Mouse (Mus musculus) embryonic facial prominence, embryonic 14.5 days (tissue): ENCODE data around the gene Eif2ak2. TPM values are rescaled to one million over a fixed set of nuclear protein-coding genes. Genes with fewer than 3 reads are reported as not detected.
A peak's percentile ranks its signal among the peaks of the same experiment; 100 is the strongest.

ENCODE experiments used
- ATAC-seq: fragments of 200-750 bp; cut with Nextera tagmentation; 2 replicates; pipeline ENCODE4 v1.8.0; 2017; ENCODE audit warnings: low read depth, moderate number of reproducible peaks, moderate TSS enrichment
- DNase-seq: peaks from one replicate; pipeline ENCODE4 v3.0.0-alpha.2; 2015; ENCODE audit warnings: low spot score
- H3K27ac ChIP-seq: fragments of 300-500 bp; sonication (generic); replicated peaks from 2 replicates; pipeline ENCODE4 v1.5.1; 2014; ENCODE audit warnings: low read depth, mild to moderate bottlenecking, low read length, moderate library complexity
- H3K27me3 ChIP-seq: fragments of 300-500 bp; sonication (generic); replicated peaks from 2 replicates; pipeline ENCODE4 v1.6.1; 2014; ENCODE audit warnings: low read length; ENCODE audit not compliant: control insufficient read depth, insufficient read depth
- H3K36me3 ChIP-seq: fragments of 300-500 bp; sonication (generic); 2 replicates; pipeline ENCODE4 v1.6.1; 2014; ENCODE audit warnings: low read length, mixed read lengths; ENCODE audit not compliant: control insufficient read depth, insufficient read depth
- H3K4me1 ChIP-seq: fragments of 300-500 bp; sonication (generic); 2 replicates; pipeline ENCODE4 v1.6.1; 2014; ENCODE audit warnings: antibody characterized with exemption, low read length; ENCODE audit not compliant: control insufficient read depth, insufficient read depth
- H3K4me2 ChIP-seq: fragments of 300-500 bp; sonication (generic); 2 replicates; pipeline ENCODE4 v1.6.1; 2014; ENCODE audit warnings: low read depth, mild to moderate bottlenecking, low read length, moderate library complexity, mixed read lengths
- H3K4me3 ChIP-seq: fragments of 300-500 bp; sonication (generic); 2 replicates; pipeline ENCODE4 v1.5.1; 2014; ENCODE audit warnings: low read depth, mild to moderate bottlenecking, low read length
- H3K9ac ChIP-seq: fragments of 300-500 bp; sonication (generic); 2 replicates; pipeline ENCODE4 v1.6.1; 2014; ENCODE audit warnings: low read depth, mild to moderate bottlenecking, low read length, moderate library complexity, mixed read lengths
- H3K9me3 ChIP-seq: fragments of 300-500 bp; sonication (generic); 2 replicates; pipeline ENCODE4 v1.6.1; 2016; ENCODE audit warnings: low read length; ENCODE audit not compliant: control insufficient read depth
- WGBS: fragments of 180-500 bp; shearing (Covaris S2); extraction: QIAGEN DNeasy Blood & Tissue Kit; methylation state at CpG from one replicate; pipeline ENCODE4 v1.1.7; 2014; 5-methylcytosine and 5-hydroxymethylcytosine counted together
- polyA plus RNA-seq: library from polyadenylated mRNA; unstranded; fragments of >200 nt; fragmentation: Nextera tagmentation; extraction: Ambion mirVana; gene quantifications from 2 replicates; pipeline ENCODE4 v1.2.1, GENCODE M21; 2014

Gene Eif2ak2
- polyA plus RNA-seq, 1 experiment from 2014 or later, result 6.8 TPM

- Histone ChIP-seq H3K9ac (no peak within 1 kb of the TSS), H3K4me2 (no peak within 1 kb of the TSS), H3K27ac (no peak within 1 kb of the TSS), H3K27me3 (no peaks in the 10 kb centered on the region), H3K36me3 (no peaks in the 10 kb centered on the region), H3K4me1 (no peaks in the 10 kb centered on the region), H3K9me3 (no peaks in the 10 kb centered on the region), H3K4me3 (no peak within 1 kb of the TSS)
- no peak for DNase-seq
- no peak for ATAC-seq
- 78% methylated on average over 5 of the region's 5 CpGs for WGBS
These were observed 24.5 kb upstream of the Eif2ak2 start, which contains the start of gene Sult6b1 for GRCm38 (mm10) chr17:78906892-78907291. TSS of gene Sult6b1 (minus strand) at chr17:78906992.

- Histone ChIP-seq H3K4me3 (no peak overlapping the region), H3K27ac (no peak overlapping the region), H3K4me2 (no peak overlapping the region), H3K27me3 (no peaks in the 10 kb centered on the region), H3K4me1 (no peaks in the 10 kb centered on the region), H3K9ac (no peak overlapping the region), H3K9me3 (no peaks in the 10 kb centered on the region), H3K36me3 (no peaks in the 10 kb centered on the region)
- DNase-seq, result no peak
- WGBS, result 71% methylated on average over 2 of the region's 2 CpGs
- ATAC-seq, result no peak
These were observed 20.8 kb upstream of the Eif2ak2 start for GRCm38 (mm10) chr17:78903158-78903557.

GRCm38 (mm10) chr17:78895394-78895793, 13.0 kb upstream of the Eif2ak2 start:
- no peak overlapping the region for H3K27ac ChIP-seq

GRCm38 (mm10) chr17:78894991-78895390, 12.6 kb upstream of the Eif2ak2 start:
- H3K4me3 ChIP-seq, result no peak overlapping the region
- no peaks in the 10 kb centered on the region for H3K9me3 ChIP-seq
- no peaks in the 10 kb centered on the region for H3K36me3 ChIP-seq
- 71% methylated on average over 7 of the region's 7 CpGs for WGBS
- no peak overlapping the region for H3K27ac ChIP-seq
- H3K4me2 ChIP-seq, result peak overlapping the region; percentile 46
- H3K4me1 ChIP-seq, result no peaks in the 10 kb centered on the region
- H3K27me3 ChIP-seq, result no peaks in the 10 kb centered on the region
- ATAC-seq (no peak), DNase-seq (no peak)
- 0 out of 2 replicates have a peak overlapping the region, but pooled peaks have one; percentile 11 for H3K9ac ChIP-seq

More at GRCm38 (mm10) chr17:78895394-78895793, 13.0 kb upstream of the Eif2ak2 start:
- peak overlapping the region; percentile 50; the same call in 1 of the 2 replicates for H3K9ac ChIP-seq
- peak overlapping the region; percentile 46 for H3K4me2 ChIP-seq
- WGBS, result 15% methylated on average over 8 of the region's 8 CpGs
- H3K36me3 ChIP-seq, result no peaks in the 10 kb centered on the region
- peak; percentile 77; the same call in 1 of the 2 replicates for ATAC-seq
- no peaks in the 10 kb centered on the region for H3K4me1 ChIP-seq
- H3K27me3 ChIP-seq, result no peaks in the 10 kb centered on the region
- no peaks in the 10 kb centered on the region for H3K9me3 ChIP-seq
- peak; percentile 97 for DNase-seq
- peak overlapping the region; percentile 14; the same call in 1 of the 2 replicates for H3K4me3 ChIP-seq

- Histone ChIP-seq H3K4me2 (no peak overlapping the region), H3K4me3 (no peak overlapping the region), H3K27ac (no peak overlapping the region), H3K9me3 (no peaks in the 10 kb centered on the region), H3K9ac (no peak overlapping the region), H3K27me3 (no peaks in the 10 kb centered on the region), H3K4me1 (no peaks in the 10 kb centered on the region), H3K36me3 (no peaks in the 10 kb centered on the region)
- DNase-seq, result no peak
- ATAC-seq, result no peak
- 82% methylated on average over 9 of the region's 9 CpGs for WGBS
These were observed 8.6 kb upstream of the Eif2ak2 start for GRCm38 (mm10) chr17:78891020-78891419.

GRCm38 (mm10) chr17:78889184-78889583, 6.8 kb upstream of the Eif2ak2 start:
- Histone ChIP-seq H3K9ac (no peak overlapping the region), H3K4me1 (no peaks in the 10 kb centered on the region), H3K4me2 (no peak overlapping the region), H3K27ac (no peak overlapping the region), H3K4me3 (no peak overlapping the region), H3K27me3 (no peaks in the 10 kb centered on the region), H3K9me3 (no peaks in the 10 kb centered on the region), H3K36me3 (no peaks in the 10 kb centered on the region)
- 37% methylated on average over 3 of the region's 3 CpGs for WGBS
- DNase-seq (no peak), ATAC-seq (no peak)

GRCm38 (mm10) chr17:78888554-78888953, 6.2 kb upstream of the Eif2ak2 start:
- Histone ChIP-seq H3K27me3 (no peaks in the 10 kb centered on the region), H3K4me1 (no peaks in the 10 kb centered on the region), H3K4me3 (no peak overlapping the region), H3K9ac (no peak overlapping the region), H3K27ac (no peak overlapping the region), H3K4me2 (no peak overlapping the region), H3K9me3 (no peaks in the 10 kb centered on the region), H3K36me3 (no peaks in the 10 kb centered on the region)
- DNase-seq, result no peak
- 80% methylated on average over 4 of the region's 4 CpGs for WGBS
- ATAC-seq, result no peak

- Histone ChIP-seq H3K4me1 (peaks cover 5% of the 10 kb centered on the region; the same call in 1 of the 2 replicates), H3K4me3 (no peak overlapping the region), H3K36me3 (no peaks in the 10 kb centered on the region), H3K27me3 (no peaks in the 10 kb centered on the region), H3K27ac (no peak overlapping the region), H3K4me2 (no peak overlapping the region), H3K9ac (no peak overlapping the region), H3K9me3 (no peaks in the 10 kb centered on the region)
- 80% methylated on average over 5 of the region's 5 CpGs for WGBS
- DNase-seq (no peak), ATAC-seq (no peak)
These were observed 3.1 kb upstream of the Eif2ak2 start for GRCm38 (mm10) chr17:78885286-78886065.

- H3K4me1 ChIP-seq, result peaks cover 5% of the 10 kb centered on the region; the same call in 1 of the 2 replicates
- no peak overlapping the region for H3K4me2 ChIP-seq
- no peaks in the 10 kb centered on the region for H3K9me3 ChIP-seq
- no peaks in the 10 kb centered on the region for H3K27me3 ChIP-seq
- H3K4me3 ChIP-seq, result no peak overlapping the region
- ATAC-seq (no peak), DNase-seq (no peak)
- H3K36me3 ChIP-seq, result 0 out of 2 replicates have a peak, but pooled peaks cover under 1% of the 10 kb centered on the region
- 85% methylated on average over 4 of the region's 4 CpGs for WGBS
- H3K27ac ChIP-seq, result no peak overlapping the region
- no peak overlapping the region for H3K9ac ChIP-seq
These were observed 918 bp upstream of the Eif2ak2 start for GRCm38 (mm10) chr17:78883291-78883690.
